Mouse (Mus musculus): ENCODE measurements around the gene Adam15. TPM values are rescaled to one million over a fixed set of nuclear protein-coding genes. Genes with fewer than 3 reads are reported as not detected.
A peak's percentile ranks its signal among the peaks of the same experiment; 100 is the strongest.

Gene Adam15
- polyA plus RNA-seq, 1 experiment from 2014 or later: 36.4 TPM

DNA sequence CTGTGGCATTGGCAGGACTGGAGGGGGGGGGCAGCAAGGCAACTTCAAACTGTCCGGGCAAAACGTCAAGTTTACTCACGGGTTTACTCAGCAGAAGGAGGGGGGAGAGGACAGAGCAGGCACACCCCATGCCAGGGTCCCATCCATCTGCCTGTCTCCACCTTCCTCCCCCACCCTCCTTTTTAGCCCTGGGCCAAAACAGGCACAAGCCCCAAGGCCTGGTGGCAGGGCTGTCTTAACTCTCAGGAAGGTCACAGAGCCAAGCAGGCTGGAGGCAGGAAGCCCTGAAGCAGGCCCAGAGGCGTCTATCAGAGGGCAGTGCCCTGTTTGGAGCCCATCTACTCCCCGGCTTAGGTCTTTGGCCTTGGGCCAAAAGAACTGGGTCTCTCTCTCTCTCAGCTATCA lies 40.3 kb upstream of the Adam15 start:
- Histone ChIP-seq H3K27ac (0 out of 2 replicates have a peak overlapping the region, but pooled peaks have one; percentile 90), H3K4me3 (peak overlapping the region; percentile 77; the same call in 1 of the 2 replicates), H3K27me3 (ENCODE audit: insufficient read depth, poor library complexity, severe bottlenecking) (peaks cover 38% of the 10 kb centered on the region), H3K9me3 (no peaks in the 10 kb centered on the region), H3K4me1 (replicated peaks) (peaks cover 83% of the 10 kb centered on the region), H3K36me3 (no peaks in the 10 kb centered on the region)
- WGBS: 66% methylated on average over 5 of the region's 5 CpGs
- no peak for DNase-seq (ENCODE audit: low spot score)

DNA sequence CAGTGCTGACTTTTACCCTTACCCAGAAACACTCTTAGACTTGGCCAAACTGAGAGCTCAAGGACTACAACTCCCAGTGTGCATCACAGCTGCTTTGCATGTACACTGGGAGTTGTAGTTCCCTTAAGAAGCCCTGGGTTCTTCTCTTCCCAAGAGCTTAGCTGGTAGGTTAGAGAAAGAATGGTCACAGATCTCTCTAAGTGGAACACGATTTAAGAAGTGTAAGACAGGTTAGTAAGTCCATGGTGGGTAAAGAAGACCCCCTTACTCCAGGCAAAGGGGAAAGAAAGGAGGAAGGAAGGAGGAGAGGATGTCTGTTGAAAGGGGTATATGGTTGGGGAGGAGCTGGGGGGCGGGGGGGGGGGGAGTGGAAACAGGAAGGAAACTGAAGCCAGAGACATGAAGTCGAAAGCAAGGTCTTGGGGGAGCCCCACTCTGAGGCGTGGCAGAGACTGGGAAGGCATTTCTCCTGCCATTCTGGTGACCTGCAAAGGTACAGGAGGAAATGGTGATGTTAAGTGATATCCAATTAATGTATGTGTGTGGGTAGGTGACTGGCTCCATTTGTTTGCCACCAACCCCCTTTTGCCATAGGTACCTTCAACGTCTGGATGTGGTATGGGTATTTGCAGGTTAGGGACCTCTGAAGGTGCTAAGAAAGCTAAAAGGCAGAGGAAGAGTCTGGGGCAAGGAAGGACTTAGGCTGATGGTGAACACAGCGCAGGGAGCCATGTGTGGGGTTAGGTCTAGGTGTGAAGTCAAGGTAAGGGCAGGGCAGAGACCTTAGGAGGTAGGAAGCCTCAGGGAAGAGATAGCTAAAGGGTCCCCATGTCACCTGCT lies 39.3 kb upstream of the Adam15 start:
- no peaks in the 10 kb centered on the region for H3K36me3 ChIP-seq
- WGBS: 65% methylated on average over 6 of the region's 6 CpGs
- DNase-seq (ENCODE audit: low spot score): no peak
- no peak overlapping the region for H3K4me3 ChIP-seq
- peaks cover 38% of the 10 kb centered on the region for H3K27me3 ChIP-seq (ENCODE audit: insufficient read depth, poor library complexity, severe bottlenecking)
- H3K9me3 ChIP-seq: no peaks in the 10 kb centered on the region
- H3K4me1 ChIP-seq (replicated peaks): peaks cover 83% of the 10 kb centered on the region
- H3K27ac ChIP-seq: no peak overlapping the region

- Histone ChIP-seq H3K27me3 (ENCODE audit: insufficient read depth, poor library complexity, severe bottlenecking) (peaks cover 38% of the 10 kb centered on the region), H3K9me3 (no peaks in the 10 kb centered on the region), H3K4me1 (replicated peaks) (peaks cover 77% of the 10 kb centered on the region), H3K4me3 (no peak overlapping the region), H3K27ac (0 out of 2 replicates have a peak overlapping the region, but pooled peaks have one; percentile 42), H3K36me3 (no peaks in the 10 kb centered on the region)
- WGBS: 77% methylated on average over 11 of the region's 11 CpGs
- DNase-seq (ENCODE audit: low spot score): no peak
Observed at GRCm38 (mm10) chr3:89388134-89388881, 38.5 kb upstream of the Adam15 start.

DNA sequence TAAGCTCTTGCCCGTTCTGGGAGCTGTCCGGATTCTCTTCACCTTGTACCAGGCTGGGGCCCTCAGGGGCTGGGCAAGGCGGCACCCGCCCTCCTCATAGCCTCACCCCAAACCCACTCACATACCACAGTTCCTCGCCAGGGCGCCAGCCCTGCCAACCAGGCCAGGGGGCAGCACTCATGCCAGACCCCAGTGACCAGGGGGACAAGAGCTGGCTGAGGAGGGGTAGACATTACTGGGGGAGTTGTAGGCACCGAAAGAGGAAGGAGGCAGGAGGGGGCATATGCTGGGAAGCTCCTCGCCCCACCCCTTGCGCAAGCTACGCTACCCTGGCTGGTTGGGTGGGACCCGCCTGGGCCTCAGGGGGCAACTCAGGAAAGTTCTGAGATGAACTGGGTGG lies 37.8 kb upstream of the Adam15 start:
- WGBS: 77% methylated on average over 11 of the region's 11 CpGs
- peaks cover 32% of the 10 kb centered on the region for H3K27me3 ChIP-seq (ENCODE audit: insufficient read depth, poor library complexity, severe bottlenecking)

DNA sequence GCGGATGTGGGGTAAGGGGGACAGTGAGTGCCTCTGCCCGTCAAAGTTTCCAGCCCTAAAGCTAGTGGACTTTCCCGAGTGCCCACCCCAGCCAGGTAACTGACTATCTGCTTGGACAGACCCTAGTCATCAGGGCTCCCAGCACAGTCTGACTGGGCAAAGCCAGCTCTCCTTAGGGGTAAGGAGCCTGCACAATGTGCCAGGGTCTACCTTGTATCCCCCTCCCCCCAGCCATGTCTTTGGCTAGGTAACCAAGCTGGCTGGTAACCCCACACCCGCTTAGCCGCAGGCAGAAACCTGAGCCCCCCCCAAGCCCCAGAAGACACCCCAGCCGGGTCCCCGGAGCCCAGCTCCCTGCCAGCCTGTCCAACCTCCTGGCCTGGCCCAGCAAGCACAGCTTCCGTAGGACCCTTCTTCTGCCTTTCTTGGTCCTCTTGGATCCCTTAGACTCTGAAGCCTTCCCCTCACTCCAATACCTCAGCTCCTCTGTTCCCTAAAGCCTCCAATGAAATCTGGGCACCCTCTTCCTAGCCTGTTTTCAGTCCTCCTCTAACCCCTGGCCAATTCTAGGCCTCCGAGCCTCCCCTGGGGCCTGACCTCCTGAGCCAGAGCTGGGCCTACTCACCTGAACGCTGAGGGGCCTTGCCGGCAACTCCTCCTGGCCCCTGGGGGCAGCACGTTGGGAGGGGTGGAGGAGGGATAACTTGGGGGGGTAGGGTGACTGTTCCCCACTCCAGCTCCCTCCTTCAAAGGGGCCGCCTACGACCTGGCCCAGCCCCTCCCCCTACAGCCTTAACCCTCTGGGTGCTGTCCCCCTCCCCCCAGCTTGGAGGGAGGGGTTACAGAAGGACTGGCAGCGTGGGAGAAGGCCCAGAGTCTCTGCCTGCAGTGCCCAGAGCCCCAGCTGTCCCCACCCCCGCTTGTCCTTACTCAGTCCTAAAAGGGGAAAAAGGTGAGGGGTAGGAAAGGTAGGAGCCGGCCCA lies 36.9 kb upstream of the Adam15 start:
- 45% methylated on average over 17 of the region's 17 CpGs for WGBS
- no peak overlapping the region; the same call in 1 of the 2 replicates for H3K4me3 ChIP-seq
- H3K27ac ChIP-seq: peak overlapping the region; percentile 36

More for the DNA sequence above, 37.8 kb upstream of the Adam15 start:
- Histone ChIP-seq H3K4me3 (no peak overlapping the region), H3K27ac (no peak overlapping the region), H3K36me3 (no peaks in the 10 kb centered on the region), H3K9me3 (no peaks in the 10 kb centered on the region), H3K4me1 (replicated peaks) (peaks cover 70% of the 10 kb centered on the region)
- DNase-seq (ENCODE audit: low spot score): no peak

GRCm38 (mm10) chr3:89385451-89385850 lies 35.7 kb upstream of the Adam15 start:
- H3K9me3 ChIP-seq: no peaks in the 10 kb centered on the region
- no peak for DNase-seq (ENCODE audit: low spot score)
- H3K4me3 ChIP-seq: no peak overlapping the region
- 43% methylated on average over 11 of the region's 11 CpGs for WGBS
- H3K36me3 ChIP-seq: peaks cover 8% of the 10 kb centered on the region; the same call in 1 of the 2 replicates
- peaks cover 48% of the 10 kb centered on the region for H3K4me1 ChIP-seq (replicated peaks)
- H3K27me3 ChIP-seq (ENCODE audit: insufficient read depth, poor library complexity, severe bottlenecking): peaks cover 11% of the 10 kb centered on the region
- H3K27ac ChIP-seq: no peak overlapping the region

More for the DNA sequence above, 36.9 kb upstream of the Adam15 start:
- H3K36me3 ChIP-seq: no peaks in the 10 kb centered on the region
- H3K9me3 ChIP-seq: no peaks in the 10 kb centered on the region
- peaks cover 23% of the 10 kb centered on the region for H3K27me3 ChIP-seq (ENCODE audit: insufficient read depth, poor library complexity, severe bottlenecking)
- DNase-seq (ENCODE audit: low spot score): no peak
- H3K4me1 ChIP-seq (replicated peaks): peaks cover 61% of the 10 kb centered on the region

GRCm38 (mm10) chr3:89384331-89385076 lies 34.7 kb upstream of the Adam15 start:
- Histone ChIP-seq H3K27me3 (ENCODE audit: insufficient read depth, poor library complexity, severe bottlenecking) (peaks cover 6% of the 10 kb centered on the region; the same call in 1 of the 2 replicates), H3K4me1 (replicated peaks) (peaks cover 48% of the 10 kb centered on the region), H3K36me3 (peaks cover 16% of the 10 kb centered on the region; the same call in 1 of the 2 replicates), H3K27ac (peak overlapping the region; percentile 50), H3K4me3 (peak overlapping the region; percentile 2; the same call in 1 of the 2 replicates), H3K9me3 (no peaks in the 10 kb centered on the region)
- no peak for DNase-seq (ENCODE audit: low spot score)
- 70% methylated on average over 12 of the region's 12 CpGs for WGBS

DNA sequence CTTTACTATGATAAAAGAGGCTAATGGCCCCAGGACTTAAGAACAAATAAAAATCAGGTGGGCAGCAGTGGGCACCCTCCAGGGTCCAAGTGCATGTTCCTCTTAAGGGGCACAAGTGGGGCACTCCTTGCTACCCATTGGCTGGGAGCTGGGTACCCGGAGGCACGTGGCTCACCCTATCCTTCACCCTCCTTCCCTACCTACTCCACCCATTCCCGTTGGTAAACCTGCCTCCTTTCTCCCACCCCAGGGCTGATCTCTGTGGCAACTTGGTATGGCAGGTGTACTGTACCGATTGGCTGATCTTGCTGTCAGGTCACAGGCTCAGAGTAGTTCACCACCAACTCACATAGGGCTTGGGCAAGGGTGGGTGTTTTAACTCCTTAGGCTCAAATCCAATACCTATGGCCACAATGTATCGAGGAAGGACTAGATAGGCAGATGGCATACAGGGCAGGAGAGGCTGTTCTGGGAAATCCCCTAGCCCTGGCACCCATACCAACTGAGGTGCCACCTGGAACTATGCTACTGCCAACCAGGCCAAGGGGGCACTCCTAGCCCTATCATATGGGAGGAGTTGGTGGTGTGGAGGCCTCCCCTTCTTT lies 34.0 kb upstream of the Adam15 start:
- WGBS: 87% methylated on average over 5 of the region's 5 CpGs
- Histone ChIP-seq H3K4me1 (replicated peaks) (peaks cover 55% of the 10 kb centered on the region), H3K27ac (no peak overlapping the region)

DNA sequence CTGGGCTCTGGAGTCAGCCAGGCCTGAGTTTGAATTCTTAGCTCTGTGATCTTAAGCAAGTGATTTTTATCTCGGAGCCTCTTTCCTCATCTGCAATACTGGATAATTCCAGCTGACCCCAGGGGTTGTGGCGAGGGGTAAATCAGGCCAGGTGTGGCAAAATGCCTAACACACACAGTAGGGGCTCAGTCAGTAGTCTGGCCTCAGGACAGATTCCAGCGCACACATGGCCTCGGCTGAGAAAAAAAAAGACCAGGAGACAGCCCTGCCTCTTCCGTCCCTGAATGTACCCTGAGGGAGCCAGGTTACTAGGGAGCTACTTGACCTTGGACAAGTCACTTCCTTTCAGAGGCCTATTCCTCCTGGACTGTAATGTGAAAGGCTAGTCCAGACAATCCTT lies 33.2 kb upstream of the Adam15 start:
- H3K4me1 ChIP-seq (replicated peaks): peaks cover 55% of the 10 kb centered on the region
- no peak overlapping the region for H3K27ac ChIP-seq
- no peak for DNase-seq (ENCODE audit: low spot score)
- peaks cover 6% of the 10 kb centered on the region; the same call in 1 of the 2 replicates for H3K27me3 ChIP-seq (ENCODE audit: insufficient read depth, poor library complexity, severe bottlenecking)
- peaks cover 18% of the 10 kb centered on the region; the same call in 1 of the 2 replicates for H3K36me3 ChIP-seq
- no peaks in the 10 kb centered on the region for H3K9me3 ChIP-seq
- WGBS: 88% methylated on average over 5 of the region's 5 CpGs
- H3K4me3 ChIP-seq: no peak overlapping the region

More for the DNA sequence above, 34.0 kb upstream of the Adam15 start:
- Histone ChIP-seq H3K4me3 (no peak overlapping the region), H3K27me3 (ENCODE audit: insufficient read depth, poor library complexity, severe bottlenecking) (peaks cover 6% of the 10 kb centered on the region; the same call in 1 of the 2 replicates), H3K36me3 (peaks cover 18% of the 10 kb centered on the region; the same call in 1 of the 2 replicates), H3K9me3 (no peaks in the 10 kb centered on the region)
- DNase-seq (ENCODE audit: low spot score): no peak

DNA sequence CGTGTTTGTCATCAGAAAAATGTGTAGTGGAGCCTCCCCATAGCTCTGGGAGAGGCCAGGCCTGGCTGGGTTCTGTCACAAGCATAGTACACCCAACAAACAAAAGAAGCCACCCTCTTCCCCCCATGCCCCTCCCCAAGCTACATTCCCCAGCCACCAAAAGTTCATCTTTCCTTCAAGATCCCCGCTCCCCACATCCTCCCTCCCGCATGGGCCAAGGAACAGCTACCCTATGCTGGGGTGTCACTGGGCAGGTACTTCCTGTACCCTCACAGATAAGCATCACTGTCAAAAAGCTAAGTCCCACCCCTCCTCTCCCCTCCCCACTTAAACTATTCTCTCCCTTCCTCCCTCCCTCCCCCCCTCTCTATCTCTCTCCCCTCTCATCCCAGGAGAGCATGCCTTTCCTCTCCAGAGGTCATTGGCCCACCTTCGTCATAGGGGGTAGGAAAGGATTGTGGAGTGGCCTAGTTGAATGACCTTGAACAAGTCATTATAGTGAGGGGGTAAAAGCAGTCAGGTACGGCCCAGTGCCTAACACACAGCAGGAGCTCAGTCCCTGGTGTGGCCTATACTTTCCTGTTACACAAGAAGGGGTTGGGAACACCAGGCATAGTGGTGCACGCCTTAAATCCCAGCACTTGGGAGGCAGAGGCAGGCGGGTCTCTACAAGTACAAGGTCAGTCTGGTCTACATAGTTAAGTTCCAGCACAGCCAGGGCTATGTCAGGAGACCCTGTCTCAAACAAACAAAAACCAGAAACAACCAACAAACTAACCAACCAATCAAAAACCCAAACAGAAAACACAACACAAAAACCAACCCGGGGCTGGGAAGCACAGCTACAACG lies 32.5 kb upstream of the Adam15 start:
- Histone ChIP-seq H3K36me3 (peaks cover 18% of the 10 kb centered on the region; the same call in 1 of the 2 replicates), H3K27ac (no peak overlapping the region), H3K9me3 (no peaks in the 10 kb centered on the region), H3K4me1 (replicated peaks) (peaks cover 54% of the 10 kb centered on the region), H3K4me3 (no peak overlapping the region), H3K27me3 (ENCODE audit: insufficient read depth, poor library complexity, severe bottlenecking) (peaks cover 6% of the 10 kb centered on the region; the same call in 1 of the 2 replicates)
- no peak for DNase-seq (ENCODE audit: low spot score)
- 85% methylated on average over 9 of the region's 9 CpGs for WGBS

Measured in hindbrain, embryonic 10.5 days (tissue).